Mouse (Mus musculus): ENCODE results near the gene Abat.

DNA sequence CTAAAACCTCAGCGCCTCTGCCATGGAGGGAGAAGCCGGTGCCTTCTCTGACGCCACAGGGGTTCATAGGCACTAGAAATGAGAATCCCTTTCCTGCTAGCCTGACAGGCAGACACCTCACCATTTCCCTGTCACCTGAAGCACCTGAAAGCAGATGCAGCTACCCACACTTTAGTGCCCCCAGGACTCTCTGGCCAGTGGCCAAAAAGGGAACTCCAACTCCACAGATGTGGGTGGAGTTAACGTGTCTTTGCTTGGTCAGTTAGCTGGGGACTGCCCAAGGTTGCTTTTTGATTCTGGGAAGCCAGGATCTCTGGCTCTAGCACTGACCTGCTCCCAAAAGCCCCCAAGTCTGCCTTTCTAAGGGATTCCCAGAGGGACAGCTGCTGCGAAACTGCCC, 156.2 kb downstream of the Abat start:
- TF ChIP-seq CTCF (IDR thresholded peaks at IDR 0.05; ENCODE audit: control insufficient read depth, insufficient read depth, insufficient read length) (no peak), CEBPB (IDR thresholded peaks at IDR 0.05; ENCODE audit: low read depth) (no peak), USF1 (IDR thresholded peaks at IDR 0.05; ENCODE audit: low read depth) (no peak), MYOD1 (IDR thresholded peaks at IDR 0.05; ENCODE audit: control insufficient read depth, insufficient read length, low read depth) (no peak), MAX (IDR thresholded peaks at IDR 0.05) (no peak), FOSL1 (IDR thresholded peaks at IDR 0.05; ENCODE audit: insufficient read depth, low read length, poor library complexity, severe bottlenecking) (no peak)

All from C2C12 (cell line).